Mouse (Mus musculus): ENCODE measurements around the gene Efnb2.

Efnb2 gene

DNA sequence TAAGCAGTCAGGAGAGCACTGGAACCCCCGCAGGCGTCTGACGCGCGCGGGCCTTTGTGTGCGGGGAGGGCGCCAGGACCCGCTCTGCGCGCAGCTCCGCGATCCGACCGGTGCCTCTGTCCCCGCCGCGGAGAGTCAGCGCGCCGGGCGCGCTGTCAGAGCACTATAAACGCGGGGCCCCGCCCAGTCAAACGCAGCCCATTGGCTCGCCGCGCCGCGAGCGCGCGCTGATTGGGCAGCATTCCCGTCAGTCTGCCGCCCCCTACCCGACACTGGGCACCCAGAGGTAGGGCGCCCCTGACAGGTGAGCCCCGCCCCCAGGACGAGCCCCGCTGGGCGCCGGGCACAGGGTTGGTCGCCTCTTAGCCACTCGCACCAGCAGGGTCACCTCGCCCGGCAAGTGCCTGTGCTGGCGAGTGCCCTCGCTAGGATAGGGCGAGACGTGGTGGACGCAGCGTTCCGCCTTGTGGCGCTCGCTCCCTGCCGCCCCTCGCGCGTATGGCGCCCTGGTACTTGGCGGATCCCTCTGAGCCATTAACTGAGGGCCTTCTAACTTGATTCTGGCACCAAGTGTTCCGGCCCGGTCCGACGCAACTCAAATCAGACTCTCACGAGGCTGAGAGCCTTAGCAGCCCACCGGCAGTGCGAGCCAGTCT, at the start of gene Efnb2:
Gene Efnb2 (minus strand): TSS at position 140 of the 656 bp plus-strand sequence.
- peak; percentile 98 for DNase-seq

DNA sequence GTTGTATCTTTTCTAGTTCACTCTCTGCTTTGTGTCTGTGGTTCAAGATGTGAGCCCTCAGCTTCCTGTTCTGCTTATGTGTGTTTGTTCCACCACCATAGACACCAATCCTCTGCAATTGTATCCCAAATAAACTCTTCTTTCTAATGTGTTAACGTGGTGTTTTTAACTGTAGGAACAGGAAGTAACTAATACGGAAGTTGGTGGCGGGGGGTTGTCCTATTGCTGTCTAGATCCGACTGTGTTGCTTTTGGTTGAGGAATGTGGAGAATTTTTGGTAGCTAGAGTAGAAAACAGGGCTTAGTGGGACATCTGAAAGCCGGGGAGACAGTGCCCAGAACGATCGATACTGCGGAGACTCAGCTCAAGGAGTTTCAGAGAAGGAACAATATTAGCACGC, 43.8 kb upstream of the Efnb2 start:
- no peak for DNase-seq

DNA sequence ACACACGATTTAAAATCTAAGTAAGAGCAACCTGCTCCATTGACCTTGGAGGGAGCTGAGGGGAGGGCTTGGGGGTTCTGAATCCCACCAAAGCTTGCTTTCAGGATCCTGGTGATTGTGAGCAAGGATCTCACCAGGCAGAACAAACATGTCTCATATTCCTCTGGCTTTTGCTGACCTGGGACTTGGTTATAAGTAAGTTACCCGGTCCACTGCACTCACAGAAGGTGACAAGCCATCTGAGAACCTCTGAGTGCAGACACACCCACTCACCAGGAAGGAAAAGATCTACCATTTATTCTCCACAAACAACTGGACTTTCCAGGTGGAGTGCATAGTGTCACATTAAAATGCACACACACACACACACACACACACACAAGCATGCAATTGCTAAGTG, 42.6 kb upstream of the Efnb2 start:
- DNase-seq = no peak

DNA sequence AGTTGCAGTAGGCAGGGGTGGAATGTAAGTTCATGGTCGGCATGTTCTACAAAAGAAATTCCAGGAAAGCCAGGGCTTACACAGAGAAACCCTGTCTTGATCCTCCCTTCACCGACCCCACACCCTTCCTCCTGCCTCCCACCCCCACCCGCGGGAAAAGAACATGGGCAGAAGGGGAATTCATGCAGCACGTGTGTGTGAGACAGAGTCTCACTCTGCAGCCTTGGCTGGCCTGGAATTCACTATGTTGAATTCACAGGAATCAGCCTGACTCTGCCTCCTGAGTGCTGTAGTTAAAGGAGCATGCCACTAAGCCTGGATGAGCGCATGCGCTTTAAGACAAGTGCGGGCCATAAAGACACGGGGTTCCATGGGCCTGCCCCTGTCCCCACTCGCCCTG, 39.8 kb upstream of the Efnb2 start:
- DNase-seq = no peak

DNA sequence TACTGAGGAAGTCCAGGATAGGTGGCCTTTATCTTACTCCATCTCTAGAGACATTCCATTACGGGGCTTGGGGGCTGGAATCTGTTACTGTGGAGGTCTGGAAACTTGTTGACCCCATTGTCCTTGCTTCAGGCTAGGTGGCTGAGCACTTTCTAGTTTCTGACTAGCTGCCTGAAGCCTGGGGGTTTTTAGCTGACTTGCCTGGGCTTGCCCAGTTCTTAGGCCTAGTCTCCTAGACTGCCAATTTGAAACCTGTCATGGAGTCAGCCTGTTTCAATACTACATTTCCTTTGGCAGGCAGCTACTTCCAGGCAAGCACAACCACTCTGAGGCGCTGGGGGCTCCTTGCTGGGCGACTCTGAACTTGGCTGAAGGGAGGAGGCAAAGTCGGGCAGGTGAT, 39.2 kb upstream of the Efnb2 start:
- no peak for DNase-seq

DNA sequence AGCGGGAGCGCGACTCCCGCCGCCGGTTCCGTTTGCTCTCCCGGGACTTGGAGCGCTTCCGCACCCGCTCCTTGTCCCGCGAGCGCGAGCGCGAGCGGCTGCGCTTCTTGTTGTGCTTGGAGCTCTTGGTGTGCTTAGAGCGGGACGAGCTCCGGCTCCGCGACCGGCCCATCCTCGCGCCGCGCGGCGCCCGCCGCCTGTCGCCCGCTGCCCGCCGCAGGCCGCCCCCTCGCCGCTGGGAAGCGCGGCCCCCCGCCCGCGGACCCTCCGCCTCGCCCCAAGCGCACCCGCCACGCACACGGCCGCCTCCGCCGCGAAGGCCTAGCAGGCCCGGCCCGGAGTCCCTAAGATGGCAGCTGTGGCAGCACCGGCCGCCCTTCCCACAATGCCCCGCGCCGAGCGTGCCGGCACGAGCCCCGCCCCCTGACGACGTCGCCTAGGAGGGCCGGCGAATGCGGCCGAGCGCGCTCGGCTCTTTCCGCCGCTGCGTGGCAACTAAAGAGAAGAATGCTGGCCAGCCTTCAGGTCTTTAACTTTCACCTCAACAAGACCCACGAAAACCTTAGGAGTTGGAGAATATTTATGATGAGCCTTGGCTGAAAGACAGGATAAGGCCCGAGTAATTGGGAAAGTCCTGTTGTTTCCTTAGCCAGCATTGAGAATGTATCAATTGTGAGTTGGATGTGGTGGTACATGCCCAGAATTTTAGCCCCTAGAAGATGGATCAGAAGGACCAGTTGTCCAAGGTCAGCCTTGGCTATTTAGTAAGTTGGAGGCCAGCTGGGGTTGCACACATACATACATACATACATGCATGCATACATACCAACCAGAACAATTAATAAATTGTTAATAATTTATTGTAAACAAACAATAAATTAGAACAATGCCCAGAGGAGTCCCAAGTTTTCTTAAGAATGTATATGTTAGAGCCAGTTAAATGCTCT, 29.4 kb upstream of the Efnb2 start, which contains the start of gene Arglu1:
Gene Arglu1 (minus strand): TSS at position 376 of the 947 bp plus-strand sequence.
- DNase-seq = peak; percentile 96

DNA sequence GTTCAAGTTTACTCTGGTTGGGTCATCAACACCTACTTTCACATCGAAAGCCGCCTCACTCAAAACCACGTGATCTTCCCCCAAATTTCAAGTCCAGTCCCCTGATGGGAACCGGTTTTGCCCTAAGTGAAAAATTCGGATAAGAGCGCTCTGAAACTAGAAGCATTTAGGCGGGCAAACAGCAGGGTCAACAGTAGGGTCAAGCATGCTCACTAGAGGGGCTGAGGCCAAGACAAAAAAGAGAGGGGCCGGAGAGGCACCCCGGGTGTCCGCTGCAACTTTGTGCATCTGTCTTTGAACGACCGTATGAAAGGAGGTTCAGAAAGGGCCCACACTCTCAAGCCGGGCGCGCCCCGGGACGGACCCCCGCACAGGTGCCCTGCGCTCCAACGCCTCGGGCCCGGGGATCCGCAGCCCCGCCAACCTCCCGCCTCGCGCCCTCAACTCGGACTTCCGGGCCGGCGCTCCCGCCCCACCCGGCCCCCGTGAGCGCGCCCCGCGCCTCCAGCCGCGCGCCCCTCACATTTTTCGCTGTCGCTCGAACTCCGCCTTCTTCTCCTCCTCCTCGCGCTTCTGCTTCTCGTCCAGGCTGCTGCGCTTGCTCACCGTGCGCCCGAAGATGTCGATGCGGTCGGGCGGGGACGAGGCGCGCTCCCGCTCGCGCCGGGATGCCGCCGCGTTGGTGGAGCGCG, 28.6 kb upstream of the Efnb2 start:
- DNase-seq = peak; percentile 85

DNA sequence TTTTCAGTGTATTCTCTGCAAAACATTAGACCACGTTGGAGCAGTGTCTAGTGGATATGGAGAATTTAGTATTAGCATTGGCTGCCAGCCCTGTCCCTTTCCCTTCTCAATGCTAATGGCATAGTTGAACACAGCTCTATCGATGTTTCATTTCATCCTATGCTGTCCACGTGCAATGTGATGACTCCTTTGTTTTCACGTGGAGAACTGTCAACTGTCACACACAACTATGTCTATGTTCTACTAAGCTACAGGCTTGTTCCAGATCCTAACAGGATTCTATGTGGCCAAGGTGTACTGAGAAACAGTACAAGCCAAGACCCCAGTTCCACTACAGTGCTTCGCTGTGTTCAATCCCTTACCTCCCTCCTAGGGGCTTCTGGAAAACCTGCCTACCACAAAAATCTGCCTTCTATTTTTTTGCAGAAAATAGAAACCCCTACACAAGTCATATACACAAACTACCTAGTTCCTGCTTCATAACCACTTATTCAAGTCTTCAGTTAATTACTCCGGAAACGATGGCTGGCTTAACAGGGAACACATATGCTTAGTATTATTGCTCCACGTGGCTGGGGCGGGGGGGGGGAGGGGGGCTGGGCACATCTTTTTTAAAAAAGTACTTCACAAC, 27.9 kb upstream of the Efnb2 start:
- no peak for DNase-seq

DNA sequence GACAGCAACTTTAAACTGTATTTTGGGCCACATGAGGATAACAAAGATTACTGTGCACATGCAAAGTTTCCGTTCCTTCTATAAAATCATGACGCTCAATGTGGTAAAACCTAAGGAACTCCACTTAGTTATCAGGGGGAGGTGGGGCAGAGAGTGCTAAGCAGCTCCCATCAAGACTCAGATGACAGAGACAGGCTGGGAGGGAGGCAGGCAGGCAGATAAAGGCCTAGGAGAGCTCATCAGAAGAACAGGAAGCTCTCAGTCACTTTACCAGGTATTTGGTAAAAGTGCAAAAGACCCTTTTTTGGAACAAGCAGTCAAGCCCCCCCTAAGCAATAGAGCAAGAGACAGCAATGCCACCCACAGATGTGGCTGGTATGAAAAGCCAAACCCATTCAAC, 24.5 kb upstream of the Efnb2 start:
- DNase-seq = no peak

DNA sequence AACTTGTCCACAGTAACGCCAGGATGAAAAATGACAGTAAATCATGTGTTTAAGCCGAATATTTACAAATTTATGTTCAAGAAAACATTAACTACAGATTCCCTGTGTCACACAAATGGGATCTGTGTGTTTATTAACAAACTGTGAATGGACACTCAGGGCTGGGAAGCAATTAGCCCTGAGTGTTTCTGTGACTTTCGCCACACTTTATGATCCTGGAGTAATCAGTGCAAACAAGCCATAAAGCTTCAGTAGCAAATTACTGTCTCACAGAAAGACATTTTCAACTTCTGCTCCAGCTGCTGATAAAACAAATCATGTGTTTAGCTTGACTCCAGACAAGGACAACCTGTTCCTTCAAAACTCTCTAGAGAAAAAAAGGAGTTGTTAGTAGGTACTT, 21.7 kb upstream of the Efnb2 start:
- no peak for DNase-seq

DNA sequence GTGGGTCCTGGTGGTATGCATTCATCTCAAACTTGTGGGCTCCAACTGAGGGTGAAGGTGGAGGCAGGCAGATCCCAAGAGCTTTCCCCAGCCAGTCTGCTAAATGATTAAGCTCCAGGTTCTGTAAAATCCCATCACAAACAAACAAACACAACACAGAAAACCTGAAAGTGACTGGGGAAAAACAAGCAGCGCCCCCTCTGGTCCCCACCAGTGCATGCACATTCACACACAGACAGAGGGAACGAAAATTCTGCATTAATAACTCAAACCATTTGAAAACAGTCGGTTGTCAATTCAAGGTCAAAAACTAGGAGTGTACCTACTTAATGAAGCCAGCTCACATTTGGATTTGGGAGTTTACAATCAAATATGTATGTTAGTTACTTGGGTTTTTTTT, 17.2 kb upstream of the Efnb2 start:
- DNase-seq = no peak

DNA sequence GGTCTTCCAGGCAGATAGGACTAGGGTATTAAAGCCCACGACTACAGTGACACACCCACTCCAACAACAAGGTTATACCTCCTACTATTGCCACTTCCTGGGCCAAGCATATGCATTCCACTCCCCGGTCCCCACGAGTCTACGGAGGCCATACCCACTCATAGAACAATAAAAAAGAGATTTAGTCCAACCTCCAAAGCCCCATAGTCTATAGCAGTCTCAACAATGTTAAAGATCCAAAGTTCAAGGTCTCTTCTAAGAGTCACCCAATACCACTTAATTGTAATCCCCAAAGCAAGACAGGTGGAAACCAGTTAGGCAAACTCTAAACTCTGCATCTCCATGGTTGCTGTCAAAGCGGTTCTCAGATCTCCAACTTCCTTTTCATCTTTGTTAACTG, 13.8 kb upstream of the Efnb2 start:
- DNase-seq = no peak

DNA sequence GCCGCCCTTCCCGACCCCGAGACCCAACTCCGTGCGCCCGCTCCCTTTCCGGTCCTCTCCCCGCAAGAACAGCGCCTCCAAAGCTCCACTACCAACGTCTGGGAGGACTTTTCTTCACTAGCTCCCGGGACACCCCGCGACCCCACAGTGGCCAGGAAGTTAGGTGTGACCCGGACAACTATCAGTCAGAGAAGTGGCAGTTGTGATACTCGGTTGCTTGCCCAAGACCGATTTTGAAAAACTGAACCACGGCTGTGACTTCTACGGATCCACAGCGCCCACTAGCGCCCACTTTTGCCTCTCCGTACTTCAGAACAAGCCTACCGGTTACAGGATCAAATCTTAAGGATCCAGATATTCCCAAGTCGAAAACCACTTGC, 707 bp upstream of the Efnb2 start:
- peak; percentile 92 for DNase-seq

DNA sequence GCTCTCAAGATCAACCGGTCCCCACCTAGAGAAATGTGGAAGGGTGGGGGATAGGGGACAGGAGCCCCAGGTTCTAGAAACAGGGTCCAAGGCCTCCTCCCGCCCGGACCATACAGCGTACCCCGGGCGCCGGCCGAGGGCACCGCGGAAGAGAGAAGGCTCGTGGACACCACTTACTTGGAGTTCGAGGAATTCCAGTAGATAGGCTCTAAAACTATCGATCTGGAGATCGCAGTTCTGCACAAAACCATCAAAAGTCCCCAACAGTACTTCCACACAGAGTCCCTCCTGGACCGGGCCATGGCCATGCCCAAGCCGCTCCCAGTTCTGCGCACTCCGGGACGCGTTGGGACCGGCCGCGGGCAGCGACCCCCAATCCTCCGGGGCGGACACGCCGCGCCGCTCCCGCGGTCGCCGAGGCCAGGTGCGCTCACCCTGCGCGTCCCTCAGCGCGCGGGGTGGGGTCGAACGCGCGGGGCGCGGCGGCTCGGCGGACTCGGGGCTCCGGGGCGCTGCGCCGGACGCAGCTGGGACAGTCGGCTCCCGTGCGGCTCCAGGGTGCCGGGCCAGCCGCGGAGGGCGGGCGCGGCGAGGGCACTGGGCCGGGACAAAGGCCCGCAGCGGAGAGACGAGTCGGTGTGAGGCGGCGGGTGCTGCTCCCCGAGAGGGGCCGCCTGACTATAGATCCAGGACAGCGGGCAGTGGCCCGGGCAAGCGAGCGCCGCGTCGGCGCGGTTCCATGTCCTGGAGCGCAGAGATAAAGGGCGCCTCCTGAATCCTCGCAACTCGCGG, 539 bp downstream of the Efnb2 start:
- peak; percentile 30 for DNase-seq

DNA sequence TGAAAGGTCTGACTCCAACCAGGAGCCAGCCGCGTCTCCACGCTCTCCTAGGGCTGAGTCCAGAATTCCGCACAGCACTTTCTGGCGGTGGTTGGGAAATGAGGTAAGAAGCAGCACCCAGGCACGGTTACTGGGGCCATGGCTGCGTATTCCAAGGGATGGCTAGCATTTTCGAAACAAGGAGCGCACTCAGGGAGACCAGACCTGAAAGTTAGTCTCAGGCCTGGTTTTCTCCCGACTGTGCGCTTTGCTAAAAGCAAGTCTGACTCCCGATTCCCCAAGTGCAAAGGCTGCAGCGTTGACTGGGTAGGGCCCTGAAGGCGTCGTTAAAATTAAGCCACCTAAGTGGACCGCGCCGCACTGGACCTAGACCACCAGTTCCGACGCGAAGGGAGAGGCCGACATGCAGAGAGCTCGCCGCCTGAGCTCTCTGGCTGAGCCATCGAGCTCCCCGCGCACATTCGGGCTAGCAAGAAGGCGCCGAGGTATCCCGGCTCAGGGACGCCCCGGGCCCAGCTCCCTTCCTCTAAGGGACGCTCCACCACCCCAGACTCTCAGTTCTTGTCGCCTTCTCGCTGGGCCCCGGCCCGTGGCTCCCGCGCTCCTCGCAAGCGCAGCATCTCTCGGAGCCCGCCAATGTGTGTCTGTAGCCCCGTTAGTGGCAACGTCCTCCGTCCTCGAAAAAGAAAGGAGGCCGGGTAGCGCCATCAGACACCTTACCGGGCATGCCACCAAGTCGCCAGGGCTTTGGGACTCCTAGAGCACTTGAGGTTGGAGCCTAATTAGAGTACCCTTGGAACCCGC, 1.3 kb downstream of the Efnb2 start:
- peak; percentile 54 for DNase-seq

DNA sequence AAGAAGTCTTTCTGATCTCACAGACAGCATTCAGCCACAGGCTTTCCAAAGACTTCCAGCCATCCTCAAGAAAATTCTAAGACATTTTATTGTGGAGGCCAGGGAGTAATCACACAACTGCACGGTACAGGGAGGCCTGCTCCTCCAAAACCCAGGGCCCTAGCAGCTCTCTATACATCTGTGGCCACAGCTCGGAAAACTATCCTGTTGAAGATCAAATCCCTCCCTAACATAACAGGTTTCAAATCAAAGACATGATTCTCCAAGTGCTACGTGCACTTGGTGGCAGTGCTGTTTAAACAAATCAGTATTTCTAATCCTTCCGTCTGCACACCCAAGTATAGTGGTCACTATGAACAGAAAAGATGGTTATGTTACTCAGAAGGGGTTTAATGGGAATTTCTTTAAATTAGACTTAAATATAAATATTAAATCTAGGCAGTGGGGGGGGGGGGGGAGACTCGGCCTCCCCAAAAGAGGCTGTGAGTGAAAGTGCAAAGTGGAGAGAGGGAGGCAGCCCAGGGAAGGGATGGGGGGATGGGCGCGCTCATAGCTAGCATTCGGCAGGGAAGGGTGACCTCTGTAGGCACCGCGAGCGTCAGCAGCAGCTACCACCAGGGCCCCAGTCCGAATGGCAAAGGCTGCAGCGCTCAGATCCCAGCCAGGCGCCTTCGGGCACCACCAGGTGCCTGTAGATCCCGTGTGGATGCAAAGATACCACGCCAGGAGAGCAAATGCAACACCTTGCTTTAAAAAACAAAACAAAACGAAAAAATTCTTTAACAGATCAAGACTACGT, 2.4 kb downstream of the Efnb2 start:
- DNase-seq = peak; percentile 86

DNA sequence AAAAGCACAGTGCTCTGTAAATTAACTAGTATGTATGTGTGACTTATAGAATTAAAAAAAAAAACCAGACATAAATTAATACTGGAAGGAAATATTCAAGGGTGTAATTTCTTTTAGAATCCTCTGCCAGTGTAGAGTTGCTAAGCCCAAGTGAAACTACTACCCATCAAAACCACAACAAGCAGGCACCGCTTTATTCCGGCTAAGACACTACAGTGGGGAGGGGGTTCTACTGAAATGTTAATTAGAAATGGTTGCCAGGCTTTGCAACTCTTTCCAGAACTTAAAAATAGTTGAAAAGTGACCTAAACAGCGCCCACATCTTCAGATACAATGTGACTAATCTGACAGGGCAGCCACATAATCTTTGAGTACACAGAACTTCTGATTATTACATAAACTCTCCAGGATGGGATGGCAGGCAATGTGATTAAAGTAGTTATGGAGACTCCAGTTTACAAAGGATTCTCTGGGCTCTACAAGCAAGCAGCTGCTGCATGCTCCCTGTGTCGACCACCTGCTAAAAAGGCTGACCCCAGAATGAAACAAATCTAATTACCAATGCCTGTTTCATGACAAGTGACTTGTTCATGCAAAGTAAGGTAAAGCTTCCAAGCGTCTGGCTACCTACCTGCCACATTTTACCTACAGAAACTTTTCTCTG, 3.2 kb downstream of the Efnb2 start:
- DNase-seq = no peak

DNA sequence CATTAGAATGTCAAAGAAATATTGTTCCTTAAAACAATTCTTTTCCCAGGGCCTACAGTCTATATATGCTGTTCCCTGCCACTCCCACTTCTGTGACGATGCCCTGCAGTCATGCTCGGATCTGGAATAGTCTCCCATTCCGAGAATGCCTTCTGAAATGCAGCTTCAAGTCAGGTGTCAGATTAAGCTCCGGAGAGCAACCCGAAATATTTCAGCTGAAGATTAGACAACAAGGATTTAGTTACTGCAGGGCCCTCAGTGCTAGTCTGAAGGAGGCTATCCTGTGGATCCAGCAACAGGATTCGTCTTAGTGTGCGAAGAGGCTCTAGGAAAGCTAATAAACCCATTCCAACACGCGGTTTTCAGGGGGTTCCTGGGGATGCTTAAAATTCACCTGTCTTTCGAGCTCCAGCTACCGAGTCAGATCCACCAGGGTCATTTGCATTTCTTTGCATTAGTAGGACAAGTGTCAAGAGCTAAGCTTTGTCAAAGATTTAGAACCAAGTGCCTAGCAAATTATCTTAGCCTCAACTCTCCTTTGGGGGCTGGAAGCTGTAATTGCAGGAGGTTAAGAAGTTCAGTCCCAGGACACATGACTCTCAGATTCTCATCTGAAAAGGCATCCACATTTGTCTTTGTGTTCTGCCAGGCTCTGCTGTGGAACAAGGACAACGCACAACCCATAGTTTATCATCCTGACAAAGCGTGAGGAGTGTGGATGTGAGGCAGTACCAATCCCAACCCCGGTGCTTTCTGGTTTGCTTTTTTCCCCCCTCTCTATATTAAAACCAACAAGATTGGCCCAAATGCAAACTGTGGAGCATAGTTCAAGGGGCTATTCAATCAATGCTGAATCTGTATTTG, 4.2 kb downstream of the Efnb2 start:
- DNase-seq = no peak

Measured in right cerebral cortex, adult 18-20 months (tissue).